Mouse (Mus musculus): ENCODE results near the gene Nphs2.
"Not testable (repeated sequence)": the region's sequence is repeated elsewhere in the genome, so short reads cannot be mapped to it uniquely, and the experiment has no call there.

Nphs2 gene

DNA sequence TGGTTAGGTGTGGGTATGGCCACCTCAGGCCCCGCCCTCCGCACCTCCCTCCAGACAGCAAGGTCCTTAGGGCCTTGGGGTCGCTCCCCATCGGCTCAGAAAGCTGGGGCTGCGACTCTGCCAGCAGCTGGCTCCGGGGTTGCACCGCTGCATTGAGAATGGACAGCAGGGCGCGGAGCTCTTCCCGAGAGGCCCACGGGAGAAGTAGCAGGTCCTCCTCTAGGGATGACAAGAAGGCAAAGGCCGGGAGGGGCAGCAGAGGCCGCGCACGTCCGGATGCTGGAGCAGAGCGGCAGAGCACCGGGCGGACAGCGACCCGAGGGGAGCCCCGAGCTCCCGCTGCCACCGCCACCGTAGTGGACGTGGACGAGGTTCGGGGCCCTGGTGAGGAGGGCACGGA, at the start of gene Nphs2:
TSS of gene Nphs2 (plus strand) at position 98 of the 400 bp plus-strand sequence.
- no peak for DNase-seq

DNA sequence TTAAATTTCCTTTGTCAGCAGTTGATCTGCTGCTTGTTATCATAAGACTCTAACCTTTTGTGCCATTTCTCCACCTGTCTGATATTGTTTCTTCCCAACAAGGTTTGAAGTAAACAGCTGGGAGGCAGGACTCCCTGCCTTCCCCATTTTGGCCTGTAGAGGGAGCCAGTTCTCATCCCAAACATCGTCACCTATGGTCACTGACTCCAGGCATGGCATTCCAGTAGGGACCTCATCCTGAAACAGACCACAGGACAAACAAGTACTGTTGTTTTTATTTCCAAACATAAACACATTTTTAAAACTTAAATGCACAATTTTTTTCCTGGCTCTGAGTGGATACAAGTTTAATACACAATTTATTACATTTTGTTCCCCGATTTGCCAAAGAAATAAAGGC, 47.2 kb upstream of the Nphs2 start:
- peak; percentile 23 for DNase-seq

DNA sequence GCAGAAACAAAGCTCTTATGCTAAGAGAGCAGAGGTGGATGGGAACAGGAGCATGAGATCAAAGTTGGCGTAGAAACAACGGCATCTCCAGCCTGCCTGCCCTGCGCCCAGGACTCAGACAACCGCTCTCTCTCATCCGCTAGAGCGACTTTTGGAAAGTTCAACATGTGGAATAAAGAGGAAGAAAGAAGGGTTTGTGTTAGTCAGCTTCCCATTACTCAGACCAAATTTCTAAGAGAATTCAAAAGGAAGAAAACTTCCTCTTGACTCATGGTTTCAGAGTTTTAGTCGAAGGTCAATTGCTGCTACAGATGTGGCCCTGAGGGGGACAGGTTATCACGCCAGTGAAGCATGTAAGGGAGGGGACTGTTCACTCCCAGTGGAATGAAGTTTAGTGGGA, 46.6 kb upstream of the Nphs2 start:
- no peak for DNase-seq

DNA sequence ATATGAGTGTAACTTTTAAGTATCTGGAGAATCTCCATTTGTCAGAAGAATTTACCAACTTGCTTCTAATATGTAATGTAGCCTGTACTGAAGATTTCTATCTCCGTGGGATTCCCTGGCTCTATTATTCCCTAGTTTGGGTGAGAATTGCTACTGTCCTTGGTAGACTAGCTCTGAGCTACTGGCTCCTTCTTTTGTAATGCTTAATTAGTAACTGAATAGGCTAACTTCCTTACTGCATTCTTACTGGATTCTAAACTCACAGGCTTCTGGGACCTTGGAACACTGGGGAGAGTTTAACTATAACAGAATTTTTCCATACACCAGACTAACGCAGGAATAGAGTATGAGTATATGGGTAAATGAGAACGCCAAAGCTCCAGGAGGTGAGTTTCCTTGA, 42.0 kb upstream of the Nphs2 start:
- DNase-seq, result not testable (repeated sequence)

DNA sequence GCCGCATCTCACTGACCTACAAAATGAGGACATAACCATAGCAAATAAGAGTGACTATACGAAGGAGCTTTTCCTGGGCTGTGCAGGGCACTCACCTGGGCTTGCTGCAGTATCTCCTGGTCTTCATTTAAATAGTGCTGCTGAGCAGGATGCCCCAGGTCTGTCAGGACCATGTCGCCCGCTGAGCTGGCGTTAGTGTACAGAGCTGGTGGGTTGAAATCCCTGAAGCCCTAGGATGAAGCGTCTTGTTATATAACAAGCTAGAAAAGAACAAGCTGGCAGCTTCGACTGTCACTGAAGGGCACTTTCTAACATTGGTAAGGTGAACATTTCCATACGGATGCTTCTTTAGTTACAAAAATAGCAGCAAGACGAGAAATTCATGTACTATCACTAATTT, 40.1 kb upstream of the Nphs2 start:
- DNase-seq, result no peak

DNA sequence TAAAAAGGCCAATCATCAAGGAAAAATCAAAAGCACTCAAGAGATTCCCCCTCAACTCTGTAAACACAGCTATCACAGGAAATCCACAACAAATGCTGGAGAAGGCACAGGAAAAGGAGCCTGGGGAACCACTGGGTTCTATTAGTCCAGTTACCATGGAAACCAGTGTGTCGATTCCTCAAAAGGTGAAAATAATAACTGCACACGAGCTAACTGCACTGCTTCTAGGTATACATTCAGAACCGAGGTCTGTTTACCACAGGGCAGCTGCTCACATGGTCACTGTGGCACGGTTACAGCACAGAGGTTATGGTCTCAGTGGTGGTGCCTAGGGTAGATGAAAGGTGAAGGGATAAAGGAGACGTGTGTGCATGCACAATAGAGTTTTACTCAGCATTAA, 38.9 kb upstream of the Nphs2 start:
- DNase-seq, result no peak

DNA sequence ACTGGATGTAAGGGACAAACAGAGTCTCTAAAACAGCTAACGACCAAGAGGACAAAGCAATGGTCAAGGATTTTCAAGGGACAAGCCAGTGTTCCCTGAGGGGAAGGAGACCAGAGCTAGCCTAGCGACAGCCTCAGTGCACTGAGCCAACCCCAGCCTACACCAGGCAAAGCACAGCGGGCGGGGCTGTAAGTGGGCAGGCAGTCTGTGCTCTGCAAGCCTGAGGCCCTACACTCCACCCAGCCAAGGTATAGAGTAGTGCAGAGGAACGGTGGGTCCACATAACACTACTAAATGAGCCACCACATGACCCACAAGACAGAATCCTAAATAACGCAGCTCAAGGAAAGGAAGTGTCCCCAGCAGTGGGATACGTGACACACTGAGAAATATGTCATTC, 36.9 kb upstream of the Nphs2 start:
- no peak for DNase-seq

DNA sequence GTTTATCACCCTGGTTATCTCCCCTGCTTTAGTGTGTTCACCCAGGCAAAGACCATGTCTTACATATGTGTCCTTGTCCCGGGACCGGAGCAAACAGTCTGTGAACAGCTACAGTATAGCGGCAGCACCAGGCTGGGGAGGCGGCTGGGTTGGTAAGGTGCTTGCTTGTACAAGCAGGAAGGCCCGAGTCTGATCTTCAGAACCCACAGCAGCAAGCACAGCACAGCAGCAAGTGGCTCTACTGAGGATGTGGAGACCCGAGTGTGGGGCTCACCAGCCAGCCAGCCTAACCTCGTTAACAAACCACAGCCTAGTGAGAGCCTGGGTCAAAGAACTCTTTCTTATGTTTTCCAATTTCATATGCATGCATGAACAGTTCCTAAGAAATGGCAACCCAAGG, 30.4 kb upstream of the Nphs2 start:
- no peak for DNase-seq

DNA sequence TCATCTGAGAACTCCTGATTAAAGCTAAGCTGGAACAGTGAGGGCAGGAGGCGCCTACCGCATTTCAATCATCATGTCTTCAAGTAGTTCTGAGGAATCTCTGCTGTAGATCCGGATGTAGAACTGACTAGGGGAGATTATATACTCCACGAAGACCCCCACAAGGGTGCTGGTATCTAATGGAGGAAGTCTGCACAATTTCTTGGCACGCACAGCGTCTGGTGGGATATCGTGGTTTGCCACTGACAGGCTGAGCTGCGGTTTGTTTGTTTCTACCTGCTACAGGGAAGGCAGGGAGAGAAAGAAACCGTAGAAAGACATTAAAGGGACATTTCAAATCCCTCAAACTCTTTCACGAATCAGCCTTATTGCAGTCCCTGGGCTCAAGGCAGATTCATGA, 26.3 kb upstream of the Nphs2 start:
- DNase-seq, result no peak

DNA sequence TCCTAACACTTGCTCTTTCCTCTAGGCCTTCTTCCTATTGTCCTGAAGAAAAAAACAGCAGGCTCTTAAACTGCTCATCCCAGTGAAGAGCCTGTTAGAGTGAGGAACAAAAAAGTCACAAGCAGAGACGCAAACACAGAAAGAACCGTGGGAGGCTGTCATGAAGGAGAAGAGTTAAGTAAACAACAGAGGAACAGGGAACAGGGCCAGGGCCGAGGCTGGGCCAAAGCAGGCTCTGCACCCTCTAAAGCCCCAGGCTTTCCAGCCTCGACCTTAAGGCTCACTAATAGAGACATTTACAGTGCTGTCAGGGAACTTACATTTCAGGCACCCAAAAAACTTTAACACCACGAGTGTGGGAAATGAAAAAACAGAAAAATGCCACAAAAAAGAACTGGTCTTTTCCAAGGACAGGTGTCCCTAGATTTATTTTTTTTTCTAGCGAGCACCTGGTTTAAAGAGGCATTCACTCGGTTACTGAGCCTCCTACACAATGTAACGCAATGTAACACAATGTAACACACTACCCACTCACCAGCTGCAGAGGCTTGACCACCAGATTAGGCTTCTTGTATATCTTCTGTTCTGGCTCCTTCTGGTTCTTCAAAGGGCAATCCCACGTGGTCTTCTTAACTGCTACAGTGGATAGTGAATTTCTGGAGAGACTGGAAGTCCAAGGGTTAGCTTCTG, 25.5 kb upstream of the Nphs2 start:
- peak; percentile 68 for DNase-seq

DNA sequence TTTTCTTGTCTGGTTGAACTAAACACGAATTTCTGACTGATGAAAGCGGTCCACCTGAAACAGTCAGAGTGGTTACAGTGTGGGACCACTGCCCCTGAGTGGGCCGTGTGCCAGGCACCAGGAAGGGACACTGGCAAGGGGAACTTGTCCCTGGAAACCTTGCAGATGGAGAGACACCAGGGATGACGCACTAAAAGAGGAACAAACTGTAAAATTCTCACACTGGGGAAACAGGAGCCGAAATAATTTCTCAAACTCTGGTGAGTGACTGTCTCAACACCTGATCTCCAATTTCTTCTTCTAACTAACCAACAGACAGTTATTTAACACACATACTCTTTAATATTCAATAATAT, 25.0 kb upstream of the Nphs2 start:
- DNase-seq, result no peak

DNA sequence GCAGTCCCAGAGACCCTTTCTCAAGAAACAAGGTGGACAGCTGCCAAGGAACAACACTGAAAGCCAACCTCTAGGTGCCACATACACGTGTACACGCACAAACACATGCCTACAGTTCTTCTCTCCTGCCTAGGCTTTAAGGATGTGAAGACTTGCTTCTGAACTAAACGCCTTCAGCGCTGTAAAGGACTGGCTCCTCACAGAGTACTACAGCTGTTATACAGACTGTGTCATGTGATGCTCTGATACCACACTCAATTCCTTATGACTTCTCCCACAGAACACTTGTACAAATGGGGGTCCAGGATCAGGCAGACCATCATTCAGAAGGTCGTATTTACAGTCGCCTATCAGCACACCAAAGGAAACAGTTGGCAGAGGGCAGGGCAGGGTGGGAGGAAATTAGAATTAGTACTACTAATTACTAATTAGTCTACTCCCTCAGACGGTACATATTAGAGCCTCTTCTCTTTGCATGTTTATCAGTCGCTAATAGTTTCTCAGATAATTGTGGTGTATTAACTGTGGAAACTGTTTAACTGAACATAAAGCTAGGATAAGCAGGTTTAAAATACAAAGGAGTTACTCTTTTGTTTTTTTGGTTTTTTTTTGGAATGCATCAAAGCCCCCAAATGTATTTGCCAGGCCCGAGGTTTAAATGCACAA, 21.8 kb upstream of the Nphs2 start:
- no peak for DNase-seq

DNA sequence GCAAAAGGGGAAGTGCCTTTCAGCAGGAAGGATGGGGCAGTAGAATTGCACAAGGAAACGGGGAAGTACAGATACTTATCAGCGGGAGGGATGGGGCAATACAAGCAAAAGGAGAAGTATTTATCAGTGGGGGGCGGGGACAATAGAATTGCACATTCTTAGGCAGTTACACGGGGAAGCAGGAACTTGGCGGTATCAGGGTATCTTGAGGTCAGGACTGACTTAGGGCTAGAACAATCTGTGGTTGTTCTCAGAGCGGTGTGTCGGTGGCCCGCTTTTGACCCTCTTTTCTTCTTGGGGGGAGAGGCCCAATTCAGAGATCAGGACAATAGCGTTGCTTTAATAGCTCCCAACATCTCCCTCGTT, 21.3 kb upstream of the Nphs2 start:
- not testable (repeated sequence) for DNase-seq

DNA sequence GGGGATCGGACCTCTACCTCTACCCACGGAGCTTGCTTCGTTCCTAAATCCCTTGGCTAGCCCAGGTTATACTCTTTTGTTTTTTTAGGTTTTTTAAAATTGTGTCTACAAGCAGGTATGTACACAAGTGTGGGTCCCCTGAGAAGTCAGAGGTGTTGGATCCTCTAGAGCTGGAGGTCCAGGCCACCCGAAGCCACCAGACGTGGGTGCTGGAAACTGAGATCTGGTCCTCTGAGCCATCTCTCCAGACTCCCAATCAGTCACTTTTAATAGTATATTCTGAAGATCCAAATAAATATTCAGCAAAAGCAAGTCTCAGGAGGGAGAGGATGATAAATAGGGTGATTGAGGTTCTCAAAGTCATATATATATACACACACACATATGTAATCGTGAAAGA, 20.5 kb upstream of the Nphs2 start:
- no peak for DNase-seq

DNA sequence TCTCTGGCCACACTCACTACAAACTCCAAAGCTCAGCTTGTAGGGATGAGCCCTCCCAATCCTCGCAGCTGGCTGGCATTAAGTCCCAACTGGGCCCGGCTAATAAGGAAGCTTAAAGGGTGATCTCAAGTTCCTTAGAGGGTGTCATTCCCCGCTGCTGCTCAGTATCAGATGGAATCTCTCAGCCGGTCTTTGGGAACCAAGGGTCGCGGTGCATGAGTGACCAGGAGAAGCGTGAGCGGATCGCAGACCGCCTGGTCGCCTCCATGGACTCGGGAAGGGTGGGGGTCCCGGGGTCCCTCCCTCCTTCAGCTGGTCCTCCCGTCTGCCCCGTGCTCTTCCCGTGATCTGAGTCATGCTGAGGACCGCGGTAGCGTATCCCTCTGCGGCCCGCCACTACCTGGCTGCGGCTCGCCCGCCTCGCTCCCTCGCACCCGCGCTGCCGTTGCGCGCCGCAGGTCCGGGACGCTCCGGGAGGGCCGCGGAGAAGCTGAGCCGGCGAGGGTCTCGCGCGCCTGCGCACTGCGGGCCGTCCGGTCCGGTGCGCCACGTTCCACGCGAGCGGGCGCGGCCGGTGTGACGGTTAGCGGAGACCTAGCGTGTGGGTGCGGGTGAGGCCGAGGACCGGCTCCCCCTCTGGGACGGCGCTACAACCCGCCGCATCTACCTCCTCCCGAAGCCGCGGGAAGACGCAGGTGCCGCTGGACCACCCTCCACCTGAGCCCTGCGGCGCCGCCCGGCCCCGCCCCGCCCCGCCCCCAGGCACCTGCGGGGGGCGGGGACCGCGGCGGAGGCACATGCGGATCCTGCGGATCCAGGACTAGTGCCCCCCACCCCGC, 7.4 kb upstream of the Nphs2 start, which contains the start of gene Tdrd5:
TSS of gene Tdrd5 (minus strand) at position 754 of the 839 bp plus-strand sequence.
- no peak for DNase-seq

DNA sequence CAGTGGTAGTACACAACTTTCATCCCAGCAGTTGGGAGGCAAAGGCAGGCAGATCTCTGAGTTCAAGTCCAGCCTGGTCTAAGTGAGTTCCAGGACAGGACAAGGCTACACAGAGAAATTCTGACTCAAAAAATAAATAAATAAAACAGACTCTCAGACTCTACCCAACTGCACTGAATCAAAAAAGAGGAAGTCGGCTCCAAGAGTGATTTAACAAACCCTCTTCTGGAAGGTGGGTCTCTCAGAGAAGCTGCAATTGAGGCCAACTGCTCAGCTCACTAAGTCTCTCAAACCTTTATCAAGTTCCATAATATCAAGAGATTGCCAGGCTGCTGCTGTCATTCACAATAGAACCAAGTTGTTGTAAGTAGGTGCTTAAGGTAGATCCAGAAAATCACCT, 1.9 kb upstream of the Nphs2 start:
- no peak for DNase-seq

DNA sequence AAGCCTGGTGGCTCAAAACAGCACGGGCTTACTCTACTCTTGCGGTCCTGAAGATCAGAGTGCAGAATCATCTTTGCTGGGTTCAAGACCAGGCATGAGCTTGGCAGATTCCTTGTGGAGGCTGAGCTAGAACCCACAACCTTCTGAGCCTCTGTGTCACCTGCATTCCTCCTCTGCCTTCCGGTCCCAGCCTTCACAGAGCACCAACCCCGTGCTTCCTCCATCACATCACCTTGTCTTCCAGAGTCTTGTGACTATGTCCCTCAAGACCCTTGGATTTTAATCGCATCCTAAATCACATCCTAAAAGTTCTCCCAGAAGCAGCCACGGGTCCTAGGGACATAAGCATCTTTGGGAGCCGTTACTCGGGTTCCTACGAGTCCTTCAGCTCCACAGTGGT, 12.6 kb downstream of the Nphs2 start:
- DNase-seq, result no peak

DNA sequence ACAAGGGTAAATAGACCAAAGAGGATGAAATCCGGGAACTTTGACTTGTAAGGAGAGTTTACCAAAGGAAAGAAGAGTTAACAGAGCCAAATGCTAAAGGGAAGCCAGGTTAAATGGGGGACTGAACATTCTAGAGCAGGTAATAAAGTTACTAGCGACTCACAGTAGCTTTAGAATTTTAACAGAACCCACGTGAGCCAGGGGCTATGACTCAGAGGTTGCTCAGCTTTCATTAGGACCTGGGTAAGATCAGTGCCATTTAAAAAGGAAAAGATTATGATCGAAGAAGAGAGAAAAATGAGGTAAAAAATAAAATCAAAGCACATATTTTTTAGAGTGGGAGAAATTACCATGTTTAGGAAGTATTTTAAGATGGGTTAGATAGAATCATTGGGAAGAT, 30.3 kb downstream of the Nphs2 start:
- no peak for DNase-seq

DNA sequence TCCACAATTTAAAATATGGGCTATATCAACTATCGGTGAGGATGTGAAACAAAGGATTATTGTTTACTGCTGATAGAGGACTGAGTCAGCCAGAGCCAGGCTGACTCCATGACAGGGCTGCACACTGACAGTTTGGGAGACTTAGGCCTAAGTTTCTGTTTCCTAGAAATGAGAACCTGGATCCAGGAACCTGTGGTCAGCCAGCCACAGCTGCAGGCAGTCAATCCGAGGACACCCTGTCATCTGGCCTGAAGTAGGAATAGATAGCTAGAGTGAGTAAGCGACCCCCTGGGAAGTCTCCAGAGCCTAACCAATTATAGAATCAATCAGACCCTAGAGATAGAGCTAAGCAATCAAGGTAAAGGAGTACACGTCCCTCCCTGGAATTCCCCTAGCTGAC, 33.9 kb downstream of the Nphs2 start:
- no peak for DNase-seq

DNA sequence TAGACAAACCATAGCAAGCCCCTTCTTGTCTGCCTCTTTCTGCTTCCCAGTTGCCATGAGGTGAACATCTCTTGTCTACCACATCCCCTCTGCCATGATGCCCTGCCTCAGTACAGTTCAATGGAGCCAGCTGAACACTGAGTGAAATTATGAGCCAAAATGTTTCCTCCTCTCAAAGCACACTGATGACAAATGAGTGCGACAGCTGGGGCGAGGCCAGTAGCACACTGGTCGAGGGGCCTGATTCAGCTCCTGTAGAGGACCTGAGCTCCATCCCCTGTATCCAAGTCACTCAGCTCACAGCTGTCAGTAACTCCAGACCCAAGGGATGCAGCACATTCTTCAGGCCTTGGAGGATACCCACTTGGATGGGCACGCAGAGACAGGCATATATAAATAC, 35.1 kb downstream of the Nphs2 start:
- DNase-seq, result no peak

DNA sequence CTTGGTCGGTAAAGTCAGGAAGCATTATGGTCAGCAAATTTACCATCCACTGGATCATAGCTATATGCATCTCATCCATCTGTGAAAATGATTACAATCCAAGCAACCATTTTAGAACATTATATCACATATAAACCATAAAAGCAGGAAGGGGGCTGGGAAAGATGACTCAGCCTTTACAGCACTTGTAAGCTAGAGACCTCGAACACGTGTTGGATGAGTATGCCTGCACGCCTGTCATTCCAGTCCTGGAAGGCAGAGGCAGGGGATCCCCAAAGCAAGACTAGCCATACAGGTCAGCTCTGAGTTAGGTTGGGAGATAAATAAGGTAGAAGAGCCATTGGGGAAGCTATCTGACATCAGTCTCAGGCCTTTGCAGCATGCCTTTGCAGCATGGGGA, 38.5 kb downstream of the Nphs2 start:
- DNase-seq, result no peak

DNA sequence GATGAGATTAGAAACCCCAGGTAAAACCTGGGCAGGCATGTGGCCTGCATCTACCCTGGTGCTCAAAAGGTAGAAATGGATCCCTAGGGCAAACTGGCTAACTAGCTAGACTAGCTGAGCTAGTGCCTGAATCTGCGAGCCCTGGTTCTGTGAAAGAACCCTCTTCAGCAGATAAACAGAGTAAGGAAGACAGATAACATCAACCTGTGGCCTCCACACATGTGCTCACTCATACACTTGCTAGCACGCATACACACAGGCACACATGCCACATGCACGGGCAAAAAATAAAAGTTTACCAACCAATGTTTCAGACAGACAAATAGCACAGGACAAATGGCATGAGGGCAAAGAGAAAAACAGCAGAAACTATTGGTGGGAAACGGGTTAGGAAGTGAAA, 39.9 kb downstream of the Nphs2 start:
- no peak for DNase-seq

DNA sequence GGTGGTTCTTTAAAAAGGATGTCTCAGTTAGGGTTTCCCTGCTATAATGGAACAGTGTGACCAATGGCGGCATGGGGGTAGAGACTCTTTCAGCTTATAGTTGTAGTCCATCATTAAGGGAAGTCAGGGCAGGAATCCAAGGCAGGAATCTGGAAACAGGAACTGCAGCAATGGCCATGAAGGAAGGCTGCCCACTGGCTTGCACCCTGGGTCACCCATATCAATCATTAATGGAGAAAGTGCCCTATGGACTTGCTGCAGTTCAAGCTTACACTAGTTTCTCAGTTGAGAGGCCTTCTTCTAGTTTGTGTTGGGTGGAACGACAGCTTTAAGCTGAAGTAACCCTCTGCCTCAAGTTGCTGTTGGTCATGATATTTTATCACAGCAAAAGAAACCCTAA, 41.9 kb downstream of the Nphs2 start:
- DNase-seq, result no peak

DNA sequence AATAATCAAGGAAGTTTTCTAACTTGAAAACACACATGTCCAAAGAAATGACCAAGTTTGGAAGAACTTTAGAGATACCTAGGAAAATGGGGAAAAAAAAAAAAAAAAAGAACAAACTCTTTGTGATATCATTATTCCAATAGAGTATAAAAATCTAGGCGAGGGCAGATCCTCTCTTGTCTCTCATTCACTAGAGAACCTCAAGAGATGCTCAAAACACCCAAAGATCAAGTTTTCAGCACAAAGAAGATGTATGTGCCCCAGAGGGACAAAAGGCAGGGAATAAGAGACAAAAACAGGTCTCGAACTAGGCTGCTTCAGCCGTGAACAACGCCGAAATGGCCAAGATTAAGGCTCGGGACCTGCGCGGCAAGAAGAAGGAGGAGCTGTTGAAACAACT, 55.2 kb downstream of the Nphs2 start, which contains the start of gene Gm2000:
TSS of gene Gm2000 (plus strand) at position 301 of the 400 bp plus-strand sequence.
- no peak for DNase-seq

All from layer of hippocampus, adult 9-11 months (tissue).